Mouse (Mus musculus): ENCODE measurements at regions not wholly inside any gene's neighbourhood (a gene's known extent, or its start where the extent isn't known, plus 50 kb on each side); places are given as distances from the start of the nearest gene placed in this dataset.
"Not testable (repeated sequence)": the region's sequence is repeated elsewhere in the genome, so short reads cannot be mapped to it uniquely, and the experiment has no call there.

DNA sequence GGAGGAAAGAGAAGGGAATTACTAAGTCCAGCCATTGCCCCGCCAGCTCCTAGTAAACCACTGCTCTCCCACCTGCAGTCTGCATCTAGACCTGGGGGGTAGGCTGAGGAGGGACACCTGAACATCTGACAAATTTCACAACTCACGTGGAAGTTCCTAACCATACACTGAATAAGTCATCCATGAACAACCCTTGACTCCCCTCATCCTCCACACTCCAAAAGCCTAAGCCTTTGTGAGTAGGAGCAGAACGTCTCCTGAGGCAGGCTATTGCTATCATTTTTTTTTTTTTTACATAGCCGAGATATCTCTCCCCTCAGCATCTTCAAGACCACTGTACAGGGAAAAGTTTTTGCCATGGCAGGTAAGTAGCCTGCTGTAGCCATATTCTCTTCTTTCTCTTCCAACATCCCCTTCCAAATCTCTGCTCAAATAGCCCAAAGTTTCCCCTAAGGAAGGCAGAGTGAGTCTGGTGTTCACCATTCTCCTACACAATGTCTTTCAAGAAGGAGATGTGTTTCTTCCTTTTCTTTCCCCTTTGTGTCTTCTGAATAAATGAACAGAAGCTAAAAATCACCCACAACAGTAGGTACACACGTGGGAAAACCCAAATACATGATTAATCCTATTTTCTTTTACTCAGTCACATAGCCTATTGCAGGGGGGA is 109.7 kb downstream of the A730009L09Rik start:
- DNase-seq (ENCODE audit: low spot score), result no peak
- no peak for TF ChIP-seq CTCF (IDR thresholded peaks at IDR 0.05)
- TF ChIP-seq EP300 (IDR thresholded peaks at IDR 0.05), result no peak
- Histone ChIP-seq H3K4me1 (ENCODE audit: insufficient read depth, low read depth, low read length) (no peaks in the 10 kb centered on the region), H3K36me3 (ENCODE audit: insufficient read depth, low read length) (no peaks in the 10 kb centered on the region), H3K9ac (replicated peaks; ENCODE audit: low read depth) (no peak overlapping the region), H3K4me2 (replicated peaks; ENCODE audit: low read depth, low read length) (no peak overlapping the region), H3K27ac (ENCODE audit: low read length) (no peak overlapping the region), H3K4me3 (ENCODE audit: low read depth, low read length) (no peak overlapping the region), H3K9me3 (ENCODE audit: low read length) (no peaks in the 10 kb centered on the region), H3K27me3 (replicated peaks; ENCODE audit: insufficient read depth, low read length) (no peaks in the 10 kb centered on the region)
- 58% methylated on average over 5 of the region's 5 CpGs for WGBS
- no peak for ATAC-seq

GRCm38 (mm10) chr16:84625110-84625722 is 110.3 kb downstream of the A730009L09Rik start:
- no peaks in the 10 kb centered on the region for H3K4me1 ChIP-seq (ENCODE audit: insufficient read depth, low read depth, low read length)
- no peak overlapping the region for H3K9ac ChIP-seq (replicated peaks; ENCODE audit: low read depth)
- no peak for TF ChIP-seq EP300 (IDR thresholded peaks at IDR 0.05)
- no peak overlapping the region for H3K4me3 ChIP-seq (ENCODE audit: low read depth, low read length)
- H3K9me3 ChIP-seq (ENCODE audit: low read length), result no peaks in the 10 kb centered on the region
- no peak for ATAC-seq
- H3K27me3 ChIP-seq (replicated peaks; ENCODE audit: insufficient read depth, low read length), result no peaks in the 10 kb centered on the region
- no peak overlapping the region for H3K27ac ChIP-seq (ENCODE audit: low read length)
- no peak overlapping the region for H3K4me2 ChIP-seq (replicated peaks; ENCODE audit: low read depth, low read length)
- DNase-seq (ENCODE audit: low spot score), result no peak
- 82% methylated on average over 4 of the region's 4 CpGs for WGBS
- no peaks in the 10 kb centered on the region for H3K36me3 ChIP-seq (ENCODE audit: insufficient read depth, low read length)

GRCm38 (mm10) chr16:84627052-84627451 is 108.5 kb downstream of the Mrpl39 start:
- Histone ChIP-seq H3K4me1 (ENCODE audit: insufficient read depth, low read depth, low read length) (no peaks in the 10 kb centered on the region), H3K4me2 (replicated peaks; ENCODE audit: low read depth, low read length) (no peak overlapping the region), H3K9me3 (ENCODE audit: low read length) (no peaks in the 10 kb centered on the region), H3K4me3 (ENCODE audit: low read depth, low read length) (no peak overlapping the region), H3K9ac (replicated peaks; ENCODE audit: low read depth) (no peak overlapping the region), H3K27me3 (replicated peaks; ENCODE audit: insufficient read depth, low read length) (no peaks in the 10 kb centered on the region), H3K27ac (ENCODE audit: low read length) (no peak overlapping the region), H3K36me3 (ENCODE audit: insufficient read depth, low read length) (no peaks in the 10 kb centered on the region)
- DNase-seq (ENCODE audit: low spot score), result no peak
- no peak for TF ChIP-seq EP300 (IDR thresholded peaks at IDR 0.05)
- no peak for TF ChIP-seq CTCF (IDR thresholded peaks at IDR 0.05)
- WGBS, result 85% methylated on average over 2 of the region's 2 CpGs
- ATAC-seq, result no peak

DNA sequence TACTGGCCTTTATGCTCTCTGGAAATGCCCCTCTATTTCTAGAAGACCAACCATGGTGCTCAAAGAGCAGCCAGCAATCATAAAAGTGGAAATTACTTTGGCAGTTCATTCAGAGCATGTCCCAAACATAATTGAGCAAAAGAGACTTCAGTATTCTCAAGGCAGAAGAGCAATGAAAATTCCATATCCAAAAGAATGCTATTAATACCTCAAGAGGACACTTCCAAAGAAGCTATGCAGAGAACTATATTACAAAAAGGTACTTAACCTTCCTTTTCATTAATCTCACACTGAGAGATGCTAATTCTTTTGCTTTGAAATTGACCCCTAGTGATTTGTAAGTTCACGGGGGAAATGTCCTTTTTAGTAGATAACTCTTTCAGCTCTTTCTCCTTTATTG is 105.7 kb downstream of the Mrpl39 start:
- WGBS, result 72% methylated on average over 1 of the region's 1 CpGs
- ATAC-seq, result no peak
- H3K9ac ChIP-seq (replicated peaks; ENCODE audit: low read depth), result no peak overlapping the region
- no peaks in the 10 kb centered on the region for H3K9me3 ChIP-seq (ENCODE audit: low read length)
- no peaks in the 10 kb centered on the region for H3K36me3 ChIP-seq (ENCODE audit: insufficient read depth, low read length)
- no peak overlapping the region for H3K27ac ChIP-seq (ENCODE audit: low read length)
- no peak for DNase-seq (ENCODE audit: low spot score)
- H3K4me1 ChIP-seq (ENCODE audit: insufficient read depth, low read depth, low read length), result no peaks in the 10 kb centered on the region
- H3K4me3 ChIP-seq (ENCODE audit: low read depth, low read length), result no peak overlapping the region
- TF ChIP-seq EP300 (IDR thresholded peaks at IDR 0.05) (no peak), CTCF (IDR thresholded peaks at IDR 0.05) (no peak)
- no peaks in the 10 kb centered on the region for H3K27me3 ChIP-seq (replicated peaks; ENCODE audit: insufficient read depth, low read length)
- H3K4me2 ChIP-seq (replicated peaks; ENCODE audit: low read depth, low read length), result no peak overlapping the region

DNA sequence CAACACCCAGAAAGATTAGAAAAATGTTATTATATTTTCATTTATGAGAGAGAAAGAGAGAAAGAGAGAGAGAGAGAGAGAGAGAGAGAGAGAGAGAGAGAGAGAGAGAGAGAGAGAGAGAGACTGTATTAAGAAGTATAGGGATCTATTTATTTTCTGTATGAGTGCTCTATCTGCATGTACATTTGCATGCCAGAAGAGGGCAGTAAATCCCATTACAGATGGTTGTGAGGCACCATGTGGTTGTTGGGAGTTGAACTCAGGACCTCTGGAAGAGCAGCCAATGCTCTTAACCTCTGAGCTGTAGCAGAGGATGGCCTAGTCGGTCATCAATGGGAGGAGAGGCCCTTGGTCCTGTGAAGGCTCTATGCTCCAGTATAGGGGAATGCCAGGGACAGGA is 91.1 kb downstream of the Mrpl39 start:
- 89% methylated on average over 1 of the region's 1 CpGs for WGBS
- not testable (repeated sequence) for H3K4me1 ChIP-seq (ENCODE audit: insufficient read depth, low read depth, low read length); H3K9ac ChIP-seq (replicated peaks; ENCODE audit: low read depth)

GRCm38 (mm10) chr16:84646172-84646684 is 89.3 kb downstream of the Mrpl39 start:
- no peaks in the 10 kb centered on the region for H3K4me1 ChIP-seq (ENCODE audit: insufficient read depth, low read depth, low read length)
- H3K9me3 ChIP-seq (ENCODE audit: low read length), result no peaks in the 10 kb centered on the region
- no peak overlapping the region for H3K9ac ChIP-seq (replicated peaks; ENCODE audit: low read depth)
- ATAC-seq (no peak), DNase-seq (ENCODE audit: low spot score) (no peak)
- no peaks in the 10 kb centered on the region for H3K27me3 ChIP-seq (replicated peaks; ENCODE audit: insufficient read depth, low read length)
- no peaks in the 10 kb centered on the region for H3K36me3 ChIP-seq (ENCODE audit: insufficient read depth, low read length)
- H3K4me3 ChIP-seq (ENCODE audit: low read depth, low read length), result no peak overlapping the region
- no peak overlapping the region for H3K4me2 ChIP-seq (replicated peaks; ENCODE audit: low read depth, low read length)
- no peak for TF ChIP-seq CTCF (IDR thresholded peaks at IDR 0.05)
- no peak for TF ChIP-seq EP300 (IDR thresholded peaks at IDR 0.05)
- no peak overlapping the region for H3K27ac ChIP-seq (ENCODE audit: low read length)
- WGBS, result 56% methylated on average over 8 of the region's 8 CpGs

More for the DNA sequence above, 91.1 kb downstream of the Mrpl39 start:
- H3K27ac ChIP-seq (ENCODE audit: low read length); H3K36me3 ChIP-seq (ENCODE audit: insufficient read depth, low read length); DNase-seq (ENCODE audit: low spot score); H3K27me3 ChIP-seq (replicated peaks; ENCODE audit: insufficient read depth, low read length); ATAC-seq; H3K4me3 ChIP-seq (ENCODE audit: low read depth, low read length); H3K9me3 ChIP-seq (ENCODE audit: low read length); H3K4me2 ChIP-seq (replicated peaks; ENCODE audit: low read depth, low read length): not testable (repeated sequence)

Measured in lung, postnatal 0 days (tissue).